Mouse (Mus musculus): Measurements from ENCODE around the gene Kxd1.

Kxd1 gene

GRCm38 (mm10) chr8:70493692-70494415 is 33.9 kb downstream of the Kxd1 start:
- no peak for DNase-seq (ENCODE audit: low spot score in 2 of 2)

GRCm38 (mm10) chr8:70492664-70493640 is 34.8 kb downstream of the Kxd1 start, which contains the start of gene Crlf1:
Gene Crlf1, plus strand, starts transcription at chr8:70493158.
- no peak for DNase-seq (ENCODE audit: low spot score in 2 of 2)

GRCm38 (mm10) chr8:70490880-70491495 is 36.8 kb downstream of the Kxd1 start:
- DNase-seq (ENCODE audit: low spot score in 2 of 2), result no peak

- DNase-seq (ENCODE audit: low spot score in 2 of 2), result no peak
These were observed 37.5 kb downstream of the Kxd1 start for GRCm38 (mm10) chr8:70490061-70490879.

- no peak for DNase-seq (ENCODE audit: low spot score in 2 of 2)
These were observed 38.2 kb downstream of the Kxd1 start for GRCm38 (mm10) chr8:70489576-70489975.

GRCm38 (mm10) chr8:70488931-70489470 is 38.8 kb downstream of the Kxd1 start:
- DNase-seq (ENCODE audit: low spot score in 2 of 2), result no peak

- DNase-seq (ENCODE audit: low spot score in 2 of 2), result no peak
These were observed 39.6 kb downstream of the Kxd1 start for GRCm38 (mm10) chr8:70487993-70488796.

- no peak for DNase-seq (ENCODE audit: low spot score in 2 of 2)
These were observed 40.7 kb downstream of the Kxd1 start, which contains the start of gene Tmem59l for GRCm38 (mm10) chr8:70486941-70487520. Gene Tmem59l, minus strand, starts transcription at chr8:70487358.

- no peak for DNase-seq (ENCODE audit: low spot score in 2 of 2)
These were observed 41.5 kb downstream of the Kxd1 start for GRCm38 (mm10) chr8:70486191-70486681.

GRCm38 (mm10) chr8:70482943-70483342 is 44.8 kb downstream of the Kxd1 start:
- DNase-seq (ENCODE audit: low spot score in 2 of 2), result no peak

- DNase-seq (ENCODE audit: low spot score in 2 of 2), result no peak
These were observed 45.8 kb downstream of the Kxd1 start for GRCm38 (mm10) chr8:70481908-70482307.

- no peak for DNase-seq (ENCODE audit: low spot score in 2 of 2)
These were observed 50.3 kb downstream of the Kxd1 start for GRCm38 (mm10) chr8:70477269-70477982.

- peak; percentile 92 to 95 for DNase-seq (ENCODE audit: low spot score in 2 of 2)
These were observed 51.2 kb downstream of the Kxd1 start, which contains the start of gene Klhl26 for GRCm38 (mm10) chr8:70476333-70477268. Gene Klhl26, minus strand, starts transcription at chr8:70476968.

GRCm38 (mm10) chr8:70471856-70472255 is 55.9 kb downstream of the Kxd1 start:
- no peak for DNase-seq (ENCODE audit: low spot score in 2 of 2)

GRCm38 (mm10) chr8:70469938-70470337 is 57.8 kb downstream of the Kxd1 start:
- DNase-seq (ENCODE audit: low spot score in 2 of 2), result no peak

GRCm38 (mm10) chr8:70469295-70469916 is 58.4 kb downstream of the Kxd1 start:
- DNase-seq (ENCODE audit: low spot score in 2 of 2), result peak in 1 of 2 experiments; percentile 44

- DNase-seq (ENCODE audit: low spot score in 2 of 2), result no peak
These were observed 59.0 kb downstream of the Kxd1 start for GRCm38 (mm10) chr8:70468733-70469132.
